Mouse (Mus musculus) mouse trophoblast stem cell (cell line): ENCODE results near the gene Ppm1h.

ENCODE experiments used
- in situ Hi-C, 2 experiments: fragments of 300-500 bp; cut with MseI, MboI; formaldehyde crosslinking; loops; 2 replicates in 1 of 2; 3 replicates in 1 of 2; pipeline ENCODE4 v1.15.1; 2025

Gene Ppm1h

DNA sequence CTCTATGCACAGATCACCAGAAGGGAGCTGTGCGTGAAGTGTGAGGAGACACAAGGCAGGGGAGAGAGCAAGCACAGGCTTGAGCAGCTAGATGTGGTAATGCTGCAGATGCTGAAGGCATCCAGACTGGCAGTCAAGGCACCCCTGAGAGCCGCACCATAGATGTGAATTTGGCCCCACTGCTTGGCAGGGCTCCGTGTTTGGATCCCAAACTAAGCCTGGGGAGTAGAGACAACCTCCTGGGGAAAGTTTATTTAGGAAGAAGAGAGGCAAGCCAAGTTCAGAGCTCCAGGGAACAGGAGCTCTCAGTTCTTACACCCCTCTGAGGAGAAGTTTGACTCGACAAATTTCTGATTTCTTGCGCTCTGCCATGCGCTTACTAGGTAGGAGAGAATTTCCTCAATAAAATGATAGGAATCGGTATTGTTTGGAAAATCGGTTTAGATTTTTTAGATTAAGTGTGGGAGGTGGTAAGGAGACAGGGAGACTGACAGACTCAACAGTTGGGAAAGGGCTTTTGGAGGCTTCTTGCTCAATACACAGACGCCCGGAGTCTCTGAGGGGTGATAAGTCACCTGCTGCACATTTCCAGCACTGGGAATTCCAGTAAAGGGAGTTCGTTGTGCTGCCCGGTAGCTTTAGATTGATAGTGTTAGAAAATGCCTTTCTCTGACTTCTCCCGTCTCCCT, 89.8 kb downstream of the Ppm1h start:
- in situ Hi-C loops, result no loop called here

GRCm38 (mm10) chr10:122768893-122769341, 90.4 kb downstream of the Ppm1h start:
- in situ Hi-C loops, result no loop called here

- in situ Hi-C loops, result no loop called here
These were observed 91.8 kb downstream of the Ppm1h start for GRCm38 (mm10) chr10:122770337-122770736.

- in situ Hi-C loops, result no loop called here
These were observed 92.4 kb downstream of the Ppm1h start for GRCm38 (mm10) chr10:122770987-122771386.

DNA sequence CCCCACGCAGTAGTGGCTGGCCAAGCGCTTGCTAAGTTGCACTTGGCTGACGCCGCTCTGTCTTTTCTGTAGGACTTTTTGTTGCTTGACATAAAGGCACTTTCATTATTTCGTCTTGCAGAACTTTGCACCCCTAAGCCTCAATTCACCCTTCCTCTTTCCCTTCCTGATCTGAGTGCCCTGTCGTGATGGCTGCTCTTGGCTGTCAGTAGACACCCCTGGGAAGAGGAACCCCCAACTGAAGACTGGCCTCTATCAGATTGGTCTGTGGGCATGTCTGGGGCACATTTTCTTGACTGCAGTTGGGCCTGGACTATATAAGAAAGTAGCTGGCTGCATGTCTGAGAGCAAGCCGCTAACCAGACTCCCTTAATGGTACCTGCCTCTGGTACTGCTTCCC, 95.6 kb downstream of the Ppm1h start:
- in situ Hi-C loops, result no loop called here

GRCm38 (mm10) chr10:122777436-122777835, 98.9 kb downstream of the Ppm1h start:
- in situ Hi-C loops, result no loop called here

- in situ Hi-C loops, result no loop called here
These were observed 99.5 kb downstream of the Ppm1h start for GRCm38 (mm10) chr10:122777939-122778655.

GRCm38 (mm10) chr10:122779351-122779750, 100.8 kb downstream of the Ppm1h start:
- in situ Hi-C loops, result no loop called here

- in situ Hi-C loops, result no loop called here
These were observed 104.2 kb downstream of the Ppm1h start for GRCm38 (mm10) chr10:122782755-122783154.

DNA sequence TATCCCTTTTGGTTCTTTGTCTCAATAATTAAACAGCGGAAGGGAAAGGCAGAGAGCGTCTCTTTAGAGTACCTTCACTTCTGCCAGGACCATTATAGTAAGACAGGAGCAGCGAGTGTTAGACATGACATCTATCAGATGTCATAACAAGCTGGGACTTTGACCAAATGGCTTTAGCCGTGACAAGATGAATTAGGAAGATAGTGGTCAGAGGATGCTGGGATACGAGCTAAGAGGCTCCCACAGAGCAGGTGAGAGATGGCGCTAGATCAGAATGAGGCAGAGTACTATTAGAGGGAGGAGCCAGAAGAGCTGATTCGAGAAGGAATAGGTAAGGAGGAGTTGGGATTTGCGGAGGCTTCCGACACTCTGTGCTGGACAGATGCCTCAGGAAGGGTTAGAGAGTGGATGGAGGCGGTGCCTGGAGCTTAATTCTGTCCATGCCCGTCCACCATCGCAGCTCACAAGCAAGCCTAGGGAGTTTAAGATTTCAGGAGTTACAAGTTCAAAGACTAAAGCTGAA, 111.1 kb downstream of the Ppm1h start:
- in situ Hi-C loops, result loop anchor here (10.0 kb wide), 1 partner anchor 235 kb away; no protein-coding TSS in a partner anchor

GRCm38 (mm10) chr10:122792021-122792966, 113.7 kb downstream of the Ppm1h start:
- in situ Hi-C loops, result loop anchor here (10.0 kb wide), 1 partner anchor 237 kb away; no protein-coding TSS in a partner anchor

GRCm38 (mm10) chr10:122793193-122793592, 114.6 kb downstream of the Ppm1h start:
- in situ Hi-C loops, result loop anchor here (10.0 kb wide), 1 partner anchor 238 kb away; no protein-coding TSS in a partner anchor

DNA sequence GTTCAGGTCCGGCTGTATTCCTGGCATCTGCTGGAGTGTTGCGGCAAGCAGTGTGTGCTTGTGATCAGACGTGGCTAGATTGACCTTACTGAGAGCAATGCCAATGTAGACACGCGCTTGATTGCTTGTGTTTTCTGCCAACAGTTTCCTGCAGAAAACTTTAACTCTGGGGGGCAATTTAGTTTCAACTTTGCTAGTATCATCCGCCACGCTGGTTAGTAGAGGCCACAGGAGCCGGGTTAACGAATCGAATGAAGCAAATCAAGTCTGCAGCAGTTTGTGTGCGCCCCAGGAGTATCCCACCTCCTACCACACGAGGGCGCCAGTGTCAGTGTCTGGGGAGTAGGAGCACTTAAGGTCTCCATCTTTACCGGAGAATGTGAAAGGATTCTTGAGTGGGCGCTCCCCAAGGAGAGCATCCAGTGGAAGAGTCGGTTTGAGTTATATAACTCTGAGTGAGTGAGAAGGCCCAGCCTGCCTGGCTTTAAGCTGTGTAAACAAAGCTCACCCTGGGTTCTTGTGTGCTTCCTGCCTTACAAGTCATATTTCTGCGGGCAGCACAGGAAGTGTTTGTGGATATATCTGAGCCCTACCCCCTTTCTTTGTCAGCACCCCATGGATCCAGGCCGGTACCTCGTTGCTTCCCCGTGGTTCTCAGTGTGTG, 115.8 kb downstream of the Ppm1h start:
- in situ Hi-C loops, result loop anchor here (10.0 kb wide), 1 partner anchor 240 kb away; no protein-coding TSS in a partner anchor

- in situ Hi-C loops, result loop anchor here (10.0 kb wide), 1 partner anchor 243 kb away; no protein-coding TSS in a partner anchor
These were observed 119.4 kb downstream of the Ppm1h start for GRCm38 (mm10) chr10:122797955-122798354.

GRCm38 (mm10) chr10:122800003-122800731, 121.6 kb downstream of the Ppm1h start:
- in situ Hi-C loops, result no loop called here

DNA sequence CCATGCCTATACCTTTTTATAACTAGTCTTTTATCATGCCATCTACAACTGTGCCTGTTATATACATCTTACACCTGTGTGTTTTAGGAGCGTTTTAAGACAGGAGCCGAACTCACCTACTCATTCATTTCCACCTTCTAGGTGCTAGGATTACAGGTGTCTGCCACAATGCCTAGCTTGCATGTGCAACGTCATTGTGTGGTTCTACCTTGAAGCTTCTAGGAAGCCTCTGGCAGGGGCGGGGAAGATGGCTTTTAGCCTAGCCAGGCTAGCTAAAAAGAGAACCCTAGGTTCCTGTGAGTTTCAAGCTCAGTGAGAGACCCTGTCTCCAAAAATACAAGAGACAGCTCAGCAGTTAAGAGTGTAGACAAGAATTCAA, 122.2 kb downstream of the Ppm1h start:
- in situ Hi-C loops, result no loop called here

DNA sequence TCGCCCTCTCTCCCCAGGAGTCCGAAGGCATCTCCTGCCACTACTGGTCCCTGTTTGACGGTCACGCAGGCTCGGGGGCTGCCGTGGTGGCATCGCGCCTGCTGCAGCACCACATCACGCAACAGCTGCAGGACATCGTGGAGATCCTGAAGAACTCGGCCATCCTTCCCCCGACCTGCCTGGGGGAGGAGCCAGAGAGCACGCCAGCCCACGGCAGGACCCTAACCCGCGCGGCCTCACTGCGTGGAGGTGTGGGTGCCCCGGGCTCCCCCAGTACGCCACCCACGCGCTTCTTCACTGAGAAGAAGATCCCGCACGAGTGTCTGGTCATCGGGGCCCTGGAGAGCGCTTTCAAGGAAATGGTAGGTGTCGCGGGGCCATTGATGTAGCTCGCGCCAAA, 123.7 kb downstream of the Ppm1h start:
- in situ Hi-C loops, result no loop called here

DNA sequence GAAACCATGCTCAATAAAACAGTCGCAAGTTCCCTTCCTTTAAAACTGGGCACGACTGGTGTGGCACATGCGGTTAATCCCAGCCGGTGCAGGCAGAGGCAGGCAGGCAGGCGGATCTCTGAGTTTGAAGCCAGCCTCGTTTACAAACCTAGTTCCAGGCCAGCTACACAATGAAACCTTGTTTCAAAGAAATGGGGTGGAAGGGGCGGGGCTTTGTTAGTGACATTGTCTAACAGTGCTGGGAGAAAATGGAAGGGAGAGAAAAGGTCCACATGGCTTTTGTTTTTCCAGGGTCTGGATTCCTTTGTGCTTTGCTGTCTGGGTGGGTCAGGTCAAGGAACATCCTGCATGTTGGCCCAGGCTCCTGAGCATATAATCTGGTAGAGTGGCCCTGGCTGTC, 124.3 kb downstream of the Ppm1h start:
- in situ Hi-C loops, result no loop called here

GRCm38 (mm10) chr10:122803906-122804305, 125.3 kb downstream of the Ppm1h start:
- in situ Hi-C loops, result no loop called here

DNA sequence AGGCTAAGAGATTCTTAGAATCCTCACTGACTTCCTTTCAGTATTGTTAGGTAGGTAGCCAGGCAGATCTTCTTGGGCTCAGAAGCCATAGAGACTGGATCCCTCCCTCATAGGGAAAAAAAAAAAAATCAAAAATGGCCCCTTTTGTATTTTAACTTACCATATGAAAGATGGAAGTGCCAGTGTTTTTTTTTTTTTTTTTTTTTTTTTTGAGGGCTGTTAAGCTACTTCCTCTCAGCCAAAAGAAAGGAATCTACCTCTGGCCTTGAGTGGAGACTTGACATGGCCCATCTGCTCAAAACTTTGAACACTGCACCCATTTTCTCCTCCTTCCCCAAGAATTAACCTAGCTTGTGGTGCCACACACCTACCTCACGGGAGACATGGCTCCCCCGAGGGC, 127.3 kb downstream of the Ppm1h start:
- in situ Hi-C loops, result loop anchor here (5.0 kb wide), 1 partner anchor 181 kb away; no protein-coding TSS in a partner anchor
